Mouse (Mus musculus) testis, adult 2 months (tissue): Measurements from ENCODE around the gene Notum.

ENCODE experiments used
- CTCF ChIP-seq: fragments of 200-500 bp; IDR thresholded peaks from 2 replicates; pipeline ENCODE4 v1.5.1; 2012; ENCODE audit warnings: low read depth, mild to moderate bottlenecking, inconsistent platforms, low read length, moderate library complexity; ENCODE audit not compliant: control insufficient read depth, insufficient read depth, insufficient replicate concordance
- POLR2A ChIP-seq: fragments of 200-500 bp; IDR thresholded peaks from 2 replicates; pipeline ENCODE4 v1.6.1; 2012; ENCODE audit warnings: low read depth, mild to moderate bottlenecking, inconsistent platforms, low read length, moderate library complexity; ENCODE audit not compliant: control insufficient read depth

GRCm38 (mm10) chr11:120704486-120705325 is 43.7 kb upstream of the Notum start:
- TF ChIP-seq CTCF (no peak), POLR2A (no peak)
